Mouse (Mus musculus) adrenal gland, adult 18-20 months (tissue): ENCODE data around the gene Zscan4-ps2. TPM values are rescaled to one million over a fixed set of nuclear protein-coding genes. Genes with fewer than 3 reads are reported as not detected.
"Not testable (repeated sequence)": the region's sequence is repeated elsewhere in the genome, so short reads cannot be mapped to it uniquely, and the experiment has no call there.

Source experiments
- DNase-seq, 2 experiments: peaks; one replicate each; pipeline ENCODE4 v3.0.0; 2021 to 2022; ENCODE audit warnings: low spot score in 2 of 2
- long read RNA-seq, 2 experiments: library from polyadenylated mRNA; stranded (forward); transcript quantifications; one replicate each; pipeline ENCODE4 v2.0.0; 2021
- total RNA-seq, 2 experiments: library from RNA; stranded (reverse); gene quantifications; 1 replicate in 1 of 2; 2 replicates in 1 of 2; pipeline ENCODE4 v1.2.3; 2021

Zscan4-ps2 gene
- not detected for total RNA-seq
- long read RNA-seq, experiment 1, result 0 reads
- long read RNA-seq, experiment 2, result 0 reads

GRCm38 (mm10) chr7:11514010-11514409, at the start of gene Zscan4-ps2:
TSS of gene Zscan4-ps2 (plus strand) at chr7:11514310.
- DNase-seq, result not testable (repeated sequence)

Other genes starting within 250 kb of the Zscan4-ps2 start
- gene Zscan4e, start 203.6 kb upstream of the Zscan4-ps2 start, total RNA-seq, result not detected
- not detected for gene Zscan4f, start 116.4 kb upstream of the Zscan4-ps2 start, total RNA-seq
- not detected for gene Zscan4-ps3, start 95.0 kb downstream of the Zscan4-ps2 start, total RNA-seq
- gene Vmn1r72, start 165.8 kb downstream of the Zscan4-ps2 start, total RNA-seq, result not detected
- gene Vmn1r73, start 216.0 kb downstream of the Zscan4-ps2 start, total RNA-seq, result not detected